Mouse (Mus musculus): Measurements from ENCODE around the gene Poc1a.

- TF ChIP-seq CTCF (IDR thresholded peaks at IDR 0.05; ENCODE audit: control insufficient read depth, insufficient read depth, insufficient replicate concordance, low read depth, low read length) (no peak), POLR2A (IDR thresholded peaks at IDR 0.05; ENCODE audit: control insufficient read depth, low read depth, low read length) (no peak)
Measured at GRCm38 (mm10) chr9:106300949-106301348, 20.1 kb downstream of the Poc1a start.
